In genomic region chr9:46033058-46033457, GRCm38 (mm10) we compare ENCODE assay signal across 18 mouse cellular contexts. TPM values are rescaled to one million over a fixed set of nuclear protein-coding genes. Genes with fewer than 3 reads are reported as not detected.
DNase-seq lines count a peak whose midpoint lies in the region; ATAC-seq and TF ChIP-seq lines count a peak whose summit lies in the region.
"Had no signal": no experiment of that assay in that cellular context is flagged by ENCODE, and none has a peak within 500 bp of the region (broad histone marks: within the 10 kb centered on the region; RNA-seq: fewer than 3 reads in every experiment).

No protein-coding gene starts in this region.

- no peak for ATAC-seq in heart, embryonic 13.5 days (ENCODE audit: extremely low read depth, insufficient number of reproducible peaks, low FRiP score, low TSS enrichment)
- no peak for ATAC-seq in kidney, postnatal 0 days (replicated peaks; ENCODE audit: low FRiP score, low read depth)
- ATAC-seq in granulocyte monocyte progenitor cell, adult 5-6 weeks (replicated peaks; ENCODE audit: poor library complexity, severe bottlenecking) = 0 out of 2 replicates have a peak, but pooled peaks have one; percentile 31

- H3K9ac ChIP-seq in heart, embryonic 13.5 days = no peak overlapping the region
- no peak overlapping the region for H3K9ac ChIP-seq in kidney, postnatal 0 days (ENCODE audit: low read depth, low read length)
- H3K9ac ChIP-seq: embryonic facial prominence, embryonic 13.5 days; liver, embryonic 15.5 days; midbrain, embryonic 12.5 days had no signal

- H3K36me3 ChIP-seq in heart, embryonic 13.5 days = no peaks in the 10 kb centered on the region
- H3K36me3 ChIP-seq in kidney, postnatal 0 days (ENCODE audit: insufficient read depth, low read length) = no peaks in the 10 kb centered on the region
- H3K36me3 ChIP-seq: embryonic facial prominence, embryonic 13.5 days; liver, embryonic 15.5 days; midbrain, embryonic 12.5 days had no signal

- H3K9me3 ChIP-seq in heart, embryonic 13.5 days = no peaks in the 10 kb centered on the region
- no peaks in the 10 kb centered on the region for H3K9me3 ChIP-seq in kidney, postnatal 0 days (replicated peaks; ENCODE audit: low read length)
- H3K9me3 ChIP-seq: embryonic facial prominence, embryonic 13.5 days; liver, embryonic 15.5 days; midbrain, embryonic 12.5 days had no signal

- WGBS in heart, embryonic 13.5 days = 54% methylated on average over 1 of the region's 1 CpGs
- WGBS in kidney, postnatal 0 days = 53% methylated on average over 1 of the region's 1 CpGs

- peaks cover 60% of the 10 kb centered on the region for H3K4me1 ChIP-seq in heart, embryonic 13.5 days
- peaks cover 24% of the 10 kb centered on the region for H3K4me1 ChIP-seq in kidney, postnatal 0 days (replicated peaks; ENCODE audit: insufficient read depth, low read length)

- no peaks in the 10 kb centered on the region for H3K27me3 ChIP-seq in heart, embryonic 13.5 days (replicated peaks)
- H3K27me3 ChIP-seq in kidney, postnatal 0 days (ENCODE audit: insufficient read depth, low read length) = no peaks in the 10 kb centered on the region
- H3K27me3 ChIP-seq: embryonic facial prominence, embryonic 13.5 days; liver, embryonic 15.5 days; midbrain, embryonic 12.5 days had no signal

- H3K4me3 ChIP-seq in heart, embryonic 13.5 days = no peak overlapping the region
- no peak overlapping the region for H3K4me3 ChIP-seq in kidney, postnatal 0 days (replicated peaks; ENCODE audit: low read depth, low read length)
- H3K4me3 ChIP-seq: embryonic facial prominence, embryonic 13.5 days; liver, embryonic 15.5 days; midbrain, embryonic 12.5 days had no signal

- TF ChIP-seq CTCF in kidney, postnatal 0 days (IDR thresholded peaks at IDR 0.05; ENCODE audit: low read depth) = no peak

- H3K27ac ChIP-seq in heart, embryonic 13.5 days (replicated peaks) = peak overlapping the region; percentile 70
- 0 out of 2 replicates have a peak overlapping the region, but pooled peaks have one; percentile 25 for H3K27ac ChIP-seq in kidney, postnatal 0 days
- H3K27ac ChIP-seq: embryonic facial prominence, embryonic 13.5 days; midbrain, embryonic 12.5 days; stomach, postnatal 0 days had no signal

- DNase-seq in heart, adult 11 months = no peak
- peak; percentile 37 for DNase-seq in kidney, postnatal 0 days (ENCODE audit: low spot score)
- no peak for DNase-seq in kidney, postnatal 10 days
- DNase-seq in 416B (ENCODE audit: low read depth) = peak; percentile 76
- no peak for DNase-seq in right cerebral cortex, postnatal 36 days (ENCODE audit: low spot score in 2 of 2)
- DNase-seq in cerebellum, adult 8-10 months = no peak
- DNase-seq: adrenal gland, postnatal 10 days; B cell, adult 2 months; cerebellum, adult 11-12 months; gastrocnemius, postnatal 25 days; kidney, adult 18-20 months; right cerebral cortex, postnatal 14 days had no signal

- H3K4me2 ChIP-seq in heart, embryonic 13.5 days = 0 out of 2 replicates have a peak overlapping the region, but pooled peaks have one; percentile 38
- H3K4me2 ChIP-seq in kidney, postnatal 0 days (ENCODE audit: low read length) = no peak overlapping the region
- H3K4me2 ChIP-seq: embryonic facial prominence, embryonic 13.5 days; liver, embryonic 15.5 days; midbrain, embryonic 12.5 days had no signal

RNA-seq across cellular contexts. Expression of gene Sik3, which starts 20.4 kb away (rescaled TPM):
- polyA plus RNA-seq in heart, embryonic 13.5 days (2015; fragmentation: Nextera tagmentation; extraction: Ambion mirVana) = 4.7 and 5.8 TPM in 2 replicates
- polyA plus RNA-seq in kidney, postnatal 0 days (2015; fragmentation: Nextera tagmentation; extraction: Ambion mirVana) = 12.5 and 12.7 TPM in 2 replicates
- 35.8 and 59.8 TPM in 2 replicates for total RNA-seq in granulocyte monocyte progenitor cell, adult 5-6 weeks (2014; fragmentation: Nextera tagmentation)
- total RNA-seq in granulocyte monocyte progenitor cell, adult 5-6 weeks (2017) = 12.7 and 16.5 TPM in 2 replicates

RNA-seq across cellular contexts. Expression of gene Pafah1b2, which starts 20.6 kb away (rescaled TPM):
- polyA plus RNA-seq in heart, embryonic 13.5 days (2015; fragmentation: Nextera tagmentation; extraction: Ambion mirVana) = 133 and 137 TPM in 2 replicates
- 113 and 127 TPM in 2 replicates for polyA plus RNA-seq in kidney, postnatal 0 days (2015; fragmentation: Nextera tagmentation; extraction: Ambion mirVana)
- 30.6 and 32.3 TPM in 2 replicates for total RNA-seq in granulocyte monocyte progenitor cell, adult 5-6 weeks (2014; fragmentation: Nextera tagmentation)
- 88.9 and 95.7 TPM in 2 replicates for total RNA-seq in granulocyte monocyte progenitor cell, adult 5-6 weeks (2017)

Comparison
In these comparisons a context has a peak if more than half of its experiments do, and no peak if none do; other contexts are left out.
1. DNase-seq: peak in kidney, postnatal 0 days (single experiment) and 416B (single experiment); none in heart, adult 11 months (single experiment), kidney, postnatal 10 days (single experiment), right cerebral cortex, postnatal 36 days (0 of 2) and cerebellum, adult 8-10 months (single experiment).